Mouse (Mus musculus) kidney, embryonic 14.5 days (tissue): ENCODE measurements around the gene Amigo2. TPM values are rescaled to one million over a fixed set of nuclear protein-coding genes. Genes with fewer than 3 reads are reported as not detected.

ENCODE experiments used
- ATAC-seq: fragments of 200-750 bp; cut with Nextera tagmentation; 2 replicates; pipeline ENCODE4 v1.8.0; 2017; ENCODE audit warnings: moderate number of reproducible peaks, mild to moderate bottlenecking, moderate TSS enrichment, moderate library complexity; ENCODE audit not compliant: low FRiP score, low TSS enrichment
- H3K27ac ChIP-seq: fragments of 300-500 bp; sonication (generic); 2 replicates; pipeline ENCODE4 v1.5.1; 2014; ENCODE audit warnings: low read depth, mild to moderate bottlenecking, low read length, moderate library complexity, mixed read lengths
- H3K27me3 ChIP-seq: fragments of 300-500 bp; sonication (generic); 2 replicates; pipeline ENCODE4 v1.6.1; 2014; ENCODE audit warnings: mild to moderate bottlenecking, low read length; ENCODE audit not compliant: control insufficient read depth, insufficient read depth
- H3K36me3 ChIP-seq: fragments of 300-500 bp; sonication (generic); 2 replicates; pipeline ENCODE4 v1.6.1; 2014; ENCODE audit warnings: low read length, mixed read lengths; ENCODE audit not compliant: control insufficient read depth, insufficient read depth
- H3K4me1 ChIP-seq: fragments of 300-500 bp; sonication (generic); 2 replicates; pipeline ENCODE4 v1.6.1; 2014; ENCODE audit warnings: low read length, mixed read lengths; ENCODE audit not compliant: control insufficient read depth, insufficient read depth
- H3K4me2 ChIP-seq: fragments of 300-500 bp; sonication (generic); replicated peaks from 2 replicates; pipeline ENCODE4 v1.6.1; 2014; ENCODE audit warnings: low read depth, mild to moderate bottlenecking, low read length
- H3K4me3 ChIP-seq: fragments of 300-500 bp; sonication (generic); 2 replicates; pipeline ENCODE4 v1.5.1; 2014; ENCODE audit warnings: mild to moderate bottlenecking, low read length
- H3K9ac ChIP-seq: fragments of 300-500 bp; sonication (generic); 2 replicates; pipeline ENCODE4 v1.6.1; 2014; ENCODE audit warnings: low read depth, mild to moderate bottlenecking, low read length, moderate library complexity
- H3K9me3 ChIP-seq: fragments of 300-500 bp; sonication (generic); 2 replicates; pipeline ENCODE4 v1.6.1; 2016; ENCODE audit warnings: low read length; ENCODE audit not compliant: control insufficient read depth
- WGBS: fragments of 180-500 bp; shearing (Covaris S2); extraction: QIAGEN DNeasy Blood & Tissue Kit; methylation state at CpG from one replicate; pipeline ENCODE4 v1.1.7; 2014; 5-methylcytosine and 5-hydroxymethylcytosine counted together
- polyA plus RNA-seq: library from polyadenylated mRNA; unstranded; fragments of >200 nt; fragmentation: Nextera tagmentation; extraction: Ambion mirVana; gene quantifications from 2 replicates; pipeline ENCODE4 v1.2.1, GENCODE M21; 2014

Gene Amigo2
- polyA plus RNA-seq, 1 experiment from 2014 or later = 16.9 TPM

GRCm38 (mm10) chr15:97246256-97246655 lies 831 bp downstream of the Amigo2 start:
- Histone ChIP-seq H3K27me3 (no peaks in the 10 kb centered on the region), H3K36me3 (no peaks in the 10 kb centered on the region), H3K4me3 (peak overlapping the region; percentile 80), H3K9ac (peak overlapping the region; percentile 93; the same call in 1 of the 2 replicates), H3K4me1 (no peaks in the 10 kb centered on the region), H3K9me3 (peaks cover 3% of the 10 kb centered on the region; the same call in 1 of the 2 replicates), H3K27ac (no peak overlapping the region), H3K4me2 (peak overlapping the region; percentile 90)
- 24% methylated on average over 14 of the region's 14 CpGs for WGBS
- ATAC-seq = no peak

- H3K4me3 ChIP-seq = 0 out of 2 replicates have a peak overlapping the region, but pooled peaks have one; percentile 5
- ATAC-seq = no peak
- no peak overlapping the region for H3K9ac ChIP-seq
- H3K27me3 ChIP-seq = no peaks in the 10 kb centered on the region
- H3K4me2 ChIP-seq = peak overlapping the region; percentile 21
- 79% methylated on average over 18 of the region's 18 CpGs for WGBS
- no peaks in the 10 kb centered on the region for H3K36me3 ChIP-seq
- peaks cover 3% of the 10 kb centered on the region; the same call in 1 of the 2 replicates for H3K9me3 ChIP-seq
- H3K4me1 ChIP-seq = no peaks in the 10 kb centered on the region
- H3K27ac ChIP-seq = no peak overlapping the region
Measured at GRCm38 (mm10) chr15:97245392-97245791, 1.7 kb downstream of the Amigo2 start.

- Histone ChIP-seq H3K36me3 (no peaks in the 10 kb centered on the region), H3K27ac (no peak overlapping the region), H3K4me1 (no peaks in the 10 kb centered on the region), H3K4me2 (no peak overlapping the region), H3K27me3 (no peaks in the 10 kb centered on the region), H3K9ac (no peak overlapping the region), H3K4me3 (no peak overlapping the region), H3K9me3 (peaks cover 2% of the 10 kb centered on the region; the same call in 1 of the 2 replicates)
- 47% methylated on average over 9 of the region's 9 CpGs for WGBS
- ATAC-seq = no peak
Measured at GRCm38 (mm10) chr15:97236943-97237342, 10.1 kb downstream of the Amigo2 start.

- Histone ChIP-seq H3K4me1 (no peaks in the 10 kb centered on the region), H3K27ac (no peak overlapping the region), H3K27me3 (no peaks in the 10 kb centered on the region), H3K4me3 (no peak overlapping the region), H3K36me3 (no peaks in the 10 kb centered on the region), H3K9me3 (peaks cover 6% of the 10 kb centered on the region), H3K4me2 (no peak overlapping the region), H3K9ac (no peak overlapping the region)
- ATAC-seq = no peak
- 34% methylated on average over 7 of the region's 7 CpGs for WGBS
Measured at GRCm38 (mm10) chr15:97235183-97235582, 11.9 kb downstream of the Amigo2 start.

- no peak overlapping the region for H3K27ac ChIP-seq
- H3K9ac ChIP-seq = no peak overlapping the region
- no peak overlapping the region for H3K4me3 ChIP-seq
- no peak for ATAC-seq
- no peak overlapping the region for H3K4me2 ChIP-seq
- peaks cover 6% of the 10 kb centered on the region for H3K9me3 ChIP-seq
- no peaks in the 10 kb centered on the region for H3K36me3 ChIP-seq
- H3K4me1 ChIP-seq = no peaks in the 10 kb centered on the region
- H3K27me3 ChIP-seq = no peaks in the 10 kb centered on the region
- whole genome bisulfite sequencing = 88% methylated on average over 6 of the region's 6 CpGs
Measured at GRCm38 (mm10) chr15:97234076-97234475, 13.0 kb downstream of the Amigo2 start.

GRCm38 (mm10) chr15:97229494-97230077 lies 17.5 kb downstream of the Amigo2 start:
- H3K36me3 ChIP-seq = no peaks in the 10 kb centered on the region
- H3K9me3 ChIP-seq = peaks cover 6% of the 10 kb centered on the region
- H3K4me1 ChIP-seq = no peaks in the 10 kb centered on the region
- H3K4me2 ChIP-seq = no peak overlapping the region
- no peak overlapping the region for H3K4me3 ChIP-seq
- no peak overlapping the region for H3K9ac ChIP-seq
- no peaks in the 10 kb centered on the region for H3K27me3 ChIP-seq
- H3K27ac ChIP-seq = no peak overlapping the region
- WGBS = 87% methylated on average over 11 of the region's 11 CpGs
- no peak for ATAC-seq

GRCm38 (mm10) chr15:97224003-97224402 lies 23.1 kb downstream of the Amigo2 start:
- Histone ChIP-seq H3K4me1 (0 out of 2 replicates have a peak, but pooled peaks cover 3% of the 10 kb centered on the region), H3K4me2 (no peak overlapping the region; the same call in 1 of the 2 replicates), H3K36me3 (no peaks in the 10 kb centered on the region), H3K9ac (no peak overlapping the region), H3K27me3 (no peaks in the 10 kb centered on the region), H3K9me3 (peaks cover 3% of the 10 kb centered on the region; the same call in 1 of the 2 replicates), H3K27ac (peak overlapping the region; percentile 62; the same call in 1 of the 2 replicates), H3K4me3 (no peak overlapping the region)
- WGBS = 20% methylated on average over 8 of the region's 8 CpGs
- ATAC-seq = peak; percentile 67

- Histone ChIP-seq H3K9ac (no peak overlapping the region), H3K9me3 (peaks cover 3% of the 10 kb centered on the region; the same call in 1 of the 2 replicates), H3K36me3 (no peaks in the 10 kb centered on the region), H3K4me2 (no peak overlapping the region; the same call in 1 of the 2 replicates), H3K27me3 (no peaks in the 10 kb centered on the region), H3K4me1 (0 out of 2 replicates have a peak, but pooled peaks cover 3% of the 10 kb centered on the region), H3K27ac (peak overlapping the region; percentile 62), H3K4me3 (no peak overlapping the region)
- 57% methylated on average over 10 of the region's 10 CpGs for WGBS
- ATAC-seq = no peak
Measured at GRCm38 (mm10) chr15:97223431-97223830, 23.7 kb downstream of the Amigo2 start.

GRCm38 (mm10) chr15:97216843-97217242 lies 30.2 kb downstream of the Amigo2 start:
- H3K9ac ChIP-seq = no peak overlapping the region
- H3K4me2 ChIP-seq = no peak overlapping the region
- H3K4me3 ChIP-seq = no peak overlapping the region
- 96% methylated on average over 5 of the region's 5 CpGs for WGBS
- H3K4me1 ChIP-seq = no peaks in the 10 kb centered on the region
- H3K27ac ChIP-seq = no peak overlapping the region
- no peak for ATAC-seq
- H3K27me3 ChIP-seq = no peaks in the 10 kb centered on the region
- no peaks in the 10 kb centered on the region for H3K9me3 ChIP-seq
- no peaks in the 10 kb centered on the region for H3K36me3 ChIP-seq
